Mouse (Mus musculus): Measurements from ENCODE around the gene Krba1. TPM values are rescaled to one million over a fixed set of nuclear protein-coding genes. Genes with fewer than 3 reads are reported as not detected.

Krba1 gene
- total RNA-seq, 1 experiment from 2014 or later = 6.6 TPM

DNA sequence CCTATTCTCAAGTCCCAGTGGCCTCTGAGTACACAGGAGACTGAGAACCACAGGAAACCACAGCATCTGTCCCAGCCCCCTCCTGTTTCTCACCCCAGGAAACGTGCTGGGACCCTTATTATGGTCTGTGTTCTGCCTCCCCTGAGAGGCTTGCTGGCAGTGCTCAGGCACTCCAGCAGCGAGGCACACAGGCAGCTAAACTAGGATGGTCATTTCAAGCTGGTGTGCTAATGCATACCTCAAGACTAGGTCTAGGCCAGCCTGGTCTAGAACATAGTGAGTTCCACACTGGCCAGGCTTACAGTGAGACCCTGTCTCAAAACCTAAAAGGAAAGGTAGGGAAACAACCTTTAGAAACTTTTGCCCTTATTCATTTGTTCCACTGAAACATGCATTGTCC lies 25.3 kb downstream of the Krba1 start:
- peak; percentile 72 for ATAC-seq (replicated peaks; ENCODE audit: low read depth, poor library complexity, severe bottlenecking)

DNA sequence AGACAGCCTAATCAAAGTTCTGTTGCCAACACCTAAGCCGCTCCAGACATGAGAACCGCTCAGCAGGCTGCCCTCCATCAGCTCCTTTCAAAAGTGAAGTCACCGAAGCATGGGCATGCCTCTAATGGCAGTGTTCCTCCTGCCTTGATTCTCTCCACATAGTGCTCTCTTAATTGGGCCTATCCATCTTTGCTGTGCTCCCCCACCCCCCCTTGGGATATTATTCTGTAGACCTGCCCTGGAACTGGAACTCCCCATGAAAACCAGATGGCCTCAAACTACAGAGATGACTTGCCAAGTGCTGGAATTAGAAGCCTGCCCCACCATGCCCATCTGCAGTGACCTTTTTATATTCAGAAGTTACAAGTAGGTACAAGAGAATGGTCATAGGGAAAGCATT lies 27.9 kb downstream of the Krba1 start:
- no peak for ATAC-seq (replicated peaks; ENCODE audit: low read depth, poor library complexity, severe bottlenecking)

DNA sequence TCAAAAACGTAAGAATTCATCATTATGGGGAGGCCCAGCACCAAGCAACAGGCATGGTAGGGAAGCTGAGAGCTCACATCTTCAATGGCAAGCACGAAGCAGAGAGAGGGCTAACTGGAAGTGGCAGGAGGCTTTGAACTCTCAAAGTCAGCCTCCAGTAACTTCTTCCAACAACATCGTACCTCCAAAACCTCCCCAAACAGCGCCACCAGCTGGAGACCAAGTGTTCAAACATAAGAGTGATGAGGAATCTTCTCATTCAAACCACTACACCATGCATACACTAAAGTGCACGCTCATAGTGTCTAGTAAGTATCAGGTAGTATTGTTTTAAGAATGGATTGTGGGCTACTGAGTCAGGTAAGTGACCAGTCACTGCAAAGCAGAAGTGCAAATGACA lies 28.7 kb downstream of the Krba1 start:
- ATAC-seq (replicated peaks; ENCODE audit: low read depth, poor library complexity, severe bottlenecking) = no peak

DNA sequence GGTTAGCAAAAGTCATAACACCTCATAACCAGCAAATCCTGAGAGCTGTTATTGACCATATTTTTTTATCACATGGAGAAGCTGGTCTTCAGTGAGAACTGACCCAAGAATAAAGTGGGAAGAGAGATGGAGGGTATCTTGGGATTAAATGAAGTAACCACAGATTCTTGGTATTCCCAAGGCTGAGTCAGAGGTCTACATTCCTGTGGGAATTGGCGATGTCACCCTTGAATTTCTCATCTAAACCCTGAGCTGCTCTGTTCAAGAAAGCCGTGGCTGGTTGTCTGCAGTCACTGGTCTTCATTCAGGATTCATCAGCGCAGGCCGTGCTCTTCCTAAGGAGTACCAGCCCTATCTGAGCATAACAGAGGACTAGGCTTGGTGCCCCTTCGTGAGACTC lies 31.6 kb downstream of the Krba1 start:
- no peak for ATAC-seq (replicated peaks; ENCODE audit: low read depth, poor library complexity, severe bottlenecking)

DNA sequence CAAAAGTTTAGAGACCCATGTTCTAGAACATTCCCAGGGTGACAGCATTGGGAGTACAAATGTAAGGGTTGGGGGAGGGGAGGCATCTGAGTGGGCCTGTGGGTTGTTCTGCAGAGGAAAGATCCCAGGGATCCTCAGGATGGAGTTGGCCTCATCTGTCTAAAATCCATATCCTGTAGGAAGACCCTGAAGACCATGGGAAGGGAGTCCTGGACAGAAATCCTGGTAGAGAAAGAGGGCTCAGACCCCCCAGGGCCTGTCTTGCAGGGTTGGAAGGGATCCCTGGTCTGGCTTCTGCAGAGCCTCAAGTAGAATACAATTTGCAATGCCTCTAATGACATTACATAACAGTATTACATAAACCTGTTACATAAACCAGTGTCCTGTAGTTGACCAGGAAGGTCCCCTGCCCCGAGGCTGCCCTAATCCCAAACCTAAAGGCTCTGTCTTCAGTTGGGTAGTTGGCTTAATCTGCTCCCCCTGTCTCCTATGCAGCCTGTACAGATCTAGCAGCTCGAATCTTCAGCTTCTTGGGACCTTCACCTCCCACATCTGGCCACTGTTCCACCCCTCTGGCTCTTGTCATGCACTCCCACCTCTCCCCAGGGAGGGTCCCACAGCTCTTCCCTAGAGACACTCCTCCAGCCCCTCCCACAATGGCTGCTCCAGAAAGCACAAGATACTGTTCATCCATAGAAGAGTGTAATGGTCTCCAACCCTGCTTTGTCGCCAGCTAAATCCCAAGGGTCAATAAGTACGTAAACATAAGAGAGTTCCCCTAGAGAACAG lies 33.6 kb downstream of the Krba1 start:
- ATAC-seq (replicated peaks; ENCODE audit: low read depth, poor library complexity, severe bottlenecking) = no peak

DNA sequence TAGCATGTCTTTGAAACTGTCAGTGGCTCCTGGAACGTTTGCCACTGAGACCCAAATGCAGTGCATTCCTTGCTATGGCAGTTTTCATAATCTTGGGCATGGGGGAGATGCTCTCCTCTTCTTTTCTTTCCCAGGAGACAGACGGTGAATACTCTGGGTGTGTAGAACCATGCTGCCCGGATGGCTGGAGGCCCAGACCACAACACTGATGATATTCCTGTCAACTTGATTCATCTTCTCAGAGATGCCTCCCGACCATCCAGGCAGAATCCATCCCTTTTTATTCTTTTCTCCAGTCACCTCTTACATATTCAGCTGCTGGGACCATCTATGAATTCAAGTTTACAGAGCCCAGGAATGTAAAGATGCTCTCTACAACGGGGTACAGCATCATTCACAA lies 35.4 kb downstream of the Krba1 start:
- no peak for ATAC-seq (replicated peaks; ENCODE audit: low read depth, poor library complexity, severe bottlenecking)

DNA sequence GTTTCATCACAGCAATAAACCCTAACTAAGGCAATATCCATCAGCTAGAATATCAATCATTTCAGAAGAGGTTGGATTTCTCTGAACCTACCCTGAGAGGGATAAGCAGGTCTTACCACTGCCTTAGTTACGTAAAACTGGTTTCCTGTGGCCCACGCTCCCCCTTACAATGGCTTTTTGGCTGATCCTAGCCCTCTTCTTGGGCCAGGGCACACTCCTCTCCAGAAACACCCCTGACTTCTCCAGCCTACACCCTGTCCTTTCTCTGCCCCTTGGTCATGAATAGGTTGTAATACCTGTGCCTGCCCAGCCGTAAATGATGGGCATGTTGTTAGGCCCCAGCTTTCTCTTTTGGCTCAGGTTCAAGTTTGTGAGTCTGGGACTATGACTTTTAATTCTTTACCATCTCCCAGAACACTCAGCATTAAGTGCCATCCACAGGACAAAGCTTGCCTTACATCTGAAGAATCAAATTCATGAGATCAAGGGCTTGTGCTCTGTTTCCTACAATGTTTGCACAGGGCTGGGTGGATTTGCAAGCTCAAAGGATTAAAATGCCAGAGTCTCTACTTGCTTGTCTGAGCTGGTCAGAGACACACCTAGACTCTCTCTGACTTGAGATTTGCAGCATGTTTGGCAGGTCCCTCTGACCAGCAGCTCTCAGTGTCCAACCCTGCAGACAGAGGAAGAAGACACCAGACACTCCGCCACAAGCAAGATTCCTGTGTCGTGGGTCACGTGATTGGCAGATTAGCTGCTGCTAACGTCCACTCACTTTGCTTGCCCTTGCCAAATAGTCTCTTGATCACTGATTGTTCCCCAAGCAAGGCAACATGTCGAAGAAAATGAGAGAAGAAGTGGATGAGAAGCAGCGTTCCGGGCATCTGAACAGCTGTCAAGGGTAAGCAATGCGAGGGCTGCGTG lies 37.8 kb downstream of the Krba1 start:
- ATAC-seq (replicated peaks; ENCODE audit: low read depth, poor library complexity, severe bottlenecking) = peak; percentile 39; the same call in 1 of the 2 replicates

DNA sequence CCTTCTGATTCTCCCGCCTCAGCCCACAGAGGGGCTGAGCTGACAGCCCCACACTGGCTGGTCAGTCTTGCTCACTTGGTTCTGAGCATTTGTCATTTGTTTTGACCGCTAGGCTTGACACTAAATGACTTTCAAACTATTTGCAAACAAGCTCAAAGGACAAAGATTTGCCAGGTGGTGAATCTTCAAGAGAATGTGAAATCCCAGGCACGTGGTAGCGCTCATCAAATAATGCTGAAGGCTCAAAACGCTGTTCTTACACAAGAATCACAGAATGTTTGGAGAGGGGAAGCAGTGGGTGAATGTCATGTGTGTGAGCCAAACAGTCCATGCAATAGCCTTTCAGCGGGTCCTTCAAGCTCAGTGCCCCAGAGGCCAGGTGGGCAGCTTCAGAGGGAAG lies 39.3 kb downstream of the Krba1 start:
- ATAC-seq (replicated peaks; ENCODE audit: low read depth, poor library complexity, severe bottlenecking) = no peak

DNA sequence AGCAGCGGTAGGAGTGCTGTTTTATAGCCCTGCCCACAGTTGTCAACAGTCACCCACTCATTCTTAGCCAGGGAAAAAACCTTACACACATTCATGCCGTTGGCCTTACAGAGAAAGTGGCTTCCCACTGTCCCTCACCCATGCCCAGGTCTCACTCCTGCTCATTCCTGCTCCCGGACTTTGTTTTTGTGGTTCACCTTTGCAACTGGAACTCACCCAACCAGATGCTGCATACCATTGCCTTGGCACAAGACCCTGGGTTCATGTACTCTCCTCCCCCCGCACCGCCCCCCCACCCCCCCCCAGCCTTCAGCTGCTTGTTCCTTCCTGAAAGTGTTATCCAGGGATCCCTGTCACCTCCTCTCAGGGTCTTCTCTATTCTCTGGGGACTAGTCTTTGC lies 39.7 kb downstream of the Krba1 start:
- no peak for ATAC-seq (replicated peaks; ENCODE audit: low read depth, poor library complexity, severe bottlenecking)

DNA sequence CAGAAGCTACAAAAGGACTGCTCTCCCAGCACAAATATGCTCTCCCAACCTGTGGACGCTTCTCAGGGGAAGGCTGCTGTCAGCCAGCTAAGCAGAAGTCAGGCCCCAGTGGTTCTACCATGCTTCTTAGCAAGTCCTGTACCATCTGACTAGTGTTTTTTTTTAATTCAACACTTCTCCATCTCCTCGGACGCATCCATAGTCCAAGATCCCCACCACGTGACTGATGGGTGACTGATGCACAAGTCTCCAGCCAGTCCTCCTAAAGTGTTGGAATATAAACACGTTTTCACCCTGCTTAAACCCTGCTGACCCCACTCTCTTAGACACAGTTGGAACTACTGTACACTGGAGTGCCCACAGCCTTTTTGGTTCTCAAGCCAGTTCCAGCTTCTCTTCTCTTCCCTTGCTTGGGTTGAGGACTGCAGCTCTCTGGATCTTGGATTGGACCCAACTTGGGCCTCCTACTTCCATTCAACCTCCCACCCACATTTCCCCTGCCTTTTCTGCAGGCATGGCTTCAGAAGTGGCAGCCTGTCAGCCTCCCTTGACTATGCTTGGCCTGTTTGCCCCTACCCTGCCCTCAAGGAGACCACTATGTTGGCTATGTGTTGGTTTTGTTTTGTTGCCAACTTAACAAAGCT lies 40.4 kb downstream of the Krba1 start:
- ATAC-seq (replicated peaks; ENCODE audit: low read depth, poor library complexity, severe bottlenecking) = no peak

DNA sequence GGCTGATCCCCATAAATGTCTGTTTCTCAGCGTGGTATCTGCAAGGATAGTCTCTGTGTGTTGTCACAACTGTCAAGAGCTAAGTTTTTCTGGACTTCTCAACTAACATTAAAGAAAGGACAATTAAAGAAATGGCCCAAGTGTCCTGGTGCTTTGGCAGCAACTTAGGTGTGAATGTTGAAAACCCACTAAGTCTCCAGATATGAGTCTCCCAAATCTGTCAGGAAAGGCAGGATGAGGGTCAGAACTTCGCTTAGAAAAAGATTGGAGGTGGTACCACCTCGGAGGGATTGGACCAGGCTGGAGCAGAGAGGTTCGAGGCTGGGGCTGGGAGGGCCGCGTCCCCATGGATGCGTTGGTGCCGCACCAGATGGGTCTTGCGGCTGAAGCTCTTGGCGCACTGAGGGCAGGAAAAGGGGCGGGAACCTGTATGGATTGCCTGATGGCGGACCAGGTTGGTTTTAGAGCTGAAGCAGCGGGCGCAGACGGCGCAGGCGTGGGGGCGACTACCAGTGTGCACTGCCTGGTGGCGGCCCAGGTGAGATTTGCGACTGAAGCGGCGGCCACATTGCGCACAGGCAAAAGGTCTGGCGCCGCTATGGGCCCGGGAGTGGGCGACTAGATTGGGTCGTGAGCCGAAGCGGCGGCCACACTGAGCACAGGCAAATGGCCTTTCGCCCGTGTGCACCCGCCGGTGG lies 42.4 kb downstream of the Krba1 start:
- ATAC-seq (replicated peaks; ENCODE audit: low read depth, poor library complexity, severe bottlenecking) = no peak

DNA sequence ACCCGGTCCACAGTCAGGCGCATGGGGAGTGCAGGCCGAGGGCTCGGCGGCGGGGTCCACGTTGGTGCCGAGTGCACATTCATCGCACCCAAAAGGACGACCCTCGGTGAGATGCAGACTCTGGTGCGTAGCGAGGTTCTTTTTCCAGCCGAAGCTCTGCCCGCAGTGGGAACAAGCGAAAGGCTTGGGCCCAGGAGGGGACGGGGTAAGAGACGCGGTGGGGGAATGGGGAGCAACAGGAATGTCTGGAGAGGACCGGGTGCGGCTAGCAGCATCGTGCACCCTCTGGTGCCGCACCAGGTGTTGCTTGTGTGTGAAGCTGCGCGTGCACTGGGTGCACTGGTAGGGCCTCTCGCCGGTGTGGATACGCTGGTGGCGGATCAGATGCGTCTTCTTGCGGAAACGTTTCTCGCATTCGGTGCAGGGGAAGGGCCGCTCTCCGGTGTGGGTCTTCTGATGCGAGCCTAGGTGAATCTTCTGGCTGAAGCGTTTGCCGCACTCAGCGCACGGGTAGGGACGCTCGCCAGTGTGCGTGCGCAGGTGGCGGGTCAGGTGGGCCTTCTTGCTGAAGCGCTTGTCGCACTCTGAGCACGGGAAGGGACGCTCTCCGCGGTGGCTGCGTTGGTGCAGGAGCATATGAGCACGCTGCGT lies 43.2 kb downstream of the Krba1 start:
- no peak for ATAC-seq (replicated peaks; ENCODE audit: low read depth, poor library complexity, severe bottlenecking)

DNA sequence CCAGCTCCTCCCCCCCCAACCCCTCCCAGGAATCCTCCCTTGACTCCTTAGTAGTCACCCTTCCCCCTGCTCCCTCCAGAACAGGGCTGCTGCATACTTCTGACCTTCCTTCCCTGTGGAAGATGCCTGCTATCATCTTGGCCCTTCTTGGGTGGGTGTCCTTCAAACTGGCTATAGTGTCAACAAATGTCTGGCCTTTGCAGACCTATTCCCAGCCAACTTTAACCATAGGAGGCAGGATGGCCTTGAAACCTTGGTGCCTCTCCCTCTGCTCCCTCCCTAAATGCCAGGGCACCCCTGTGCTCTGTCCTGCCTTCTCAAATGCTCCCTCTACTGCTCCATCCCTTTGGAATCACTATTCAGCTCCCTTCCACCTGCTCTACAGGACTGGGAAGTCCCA lies 44.3 kb downstream of the Krba1 start:
- no peak for ATAC-seq (replicated peaks; ENCODE audit: low read depth, poor library complexity, severe bottlenecking)

DNA sequence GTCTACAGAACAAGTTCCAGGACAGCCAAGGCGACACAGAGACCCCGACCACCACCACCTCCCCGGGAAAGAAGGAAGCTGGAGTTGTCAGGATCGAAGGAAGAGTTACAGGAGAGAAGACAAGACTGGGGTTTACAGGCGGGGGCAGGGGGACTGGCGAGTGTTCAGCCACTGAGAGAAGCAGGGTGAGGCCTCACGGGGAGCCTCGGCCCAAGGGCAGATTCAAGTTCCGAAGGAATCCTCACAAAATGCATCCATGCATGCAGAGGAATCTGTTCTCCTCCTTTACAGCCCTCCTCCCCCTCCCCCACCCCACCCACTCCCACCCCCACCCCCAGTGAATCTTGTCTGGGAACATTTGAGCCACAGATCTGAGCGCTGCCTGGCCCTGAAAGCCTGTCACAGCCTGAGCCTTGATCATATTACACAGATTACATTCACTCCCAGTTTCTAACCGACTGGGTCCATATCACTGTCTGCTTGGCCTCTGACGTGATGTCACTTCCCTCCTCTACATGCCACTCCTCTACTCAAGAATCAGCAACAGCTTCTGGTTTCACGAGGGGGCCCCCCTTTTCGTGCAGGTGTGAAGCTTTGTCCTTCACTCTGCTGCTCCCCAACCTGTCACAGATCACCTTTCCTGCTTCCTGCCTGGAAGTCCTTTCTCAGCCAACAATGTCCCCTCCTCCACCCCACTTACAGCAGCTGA lies 45.1 kb downstream of the Krba1 start:
- ATAC-seq (replicated peaks; ENCODE audit: low read depth, poor library complexity, severe bottlenecking) = no peak

DNA sequence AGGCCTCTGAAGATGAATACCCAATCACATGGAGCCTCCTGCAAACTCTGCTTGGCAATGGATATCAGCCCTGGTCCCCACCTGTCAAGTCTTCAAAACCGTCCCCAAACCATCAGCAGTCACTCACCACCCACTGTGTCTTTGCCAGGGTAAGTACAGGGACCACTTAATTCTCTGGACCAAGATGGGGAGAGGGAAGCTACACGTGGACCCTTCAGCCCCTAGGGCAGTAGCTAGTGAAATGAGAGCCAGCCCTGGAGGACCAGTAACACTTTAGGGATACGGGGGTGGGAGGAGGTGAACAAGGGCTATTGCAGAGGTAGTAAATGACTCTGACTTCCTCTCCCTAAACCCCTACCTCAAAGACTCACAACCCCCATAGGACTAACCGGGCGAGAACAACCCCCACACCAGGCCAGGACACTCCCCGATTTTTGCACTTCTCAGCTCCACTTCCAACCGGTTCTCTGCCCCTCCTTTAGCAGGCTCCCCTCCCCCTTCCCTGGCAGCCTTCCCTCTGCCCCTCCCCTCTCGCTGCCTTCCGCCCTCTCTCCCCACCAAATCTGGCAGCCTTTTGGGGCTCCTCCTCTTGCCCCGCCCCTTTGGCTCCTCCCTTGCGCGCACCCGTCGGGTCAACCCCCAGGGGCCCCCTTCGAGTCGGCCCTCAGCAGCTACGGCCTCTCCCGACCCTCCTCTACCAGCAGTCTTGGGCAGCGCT lies 48.4 kb downstream of the Krba1 start:
- peak; percentile 80 for ATAC-seq (replicated peaks; ENCODE audit: low read depth, poor library complexity, severe bottlenecking)

DNA sequence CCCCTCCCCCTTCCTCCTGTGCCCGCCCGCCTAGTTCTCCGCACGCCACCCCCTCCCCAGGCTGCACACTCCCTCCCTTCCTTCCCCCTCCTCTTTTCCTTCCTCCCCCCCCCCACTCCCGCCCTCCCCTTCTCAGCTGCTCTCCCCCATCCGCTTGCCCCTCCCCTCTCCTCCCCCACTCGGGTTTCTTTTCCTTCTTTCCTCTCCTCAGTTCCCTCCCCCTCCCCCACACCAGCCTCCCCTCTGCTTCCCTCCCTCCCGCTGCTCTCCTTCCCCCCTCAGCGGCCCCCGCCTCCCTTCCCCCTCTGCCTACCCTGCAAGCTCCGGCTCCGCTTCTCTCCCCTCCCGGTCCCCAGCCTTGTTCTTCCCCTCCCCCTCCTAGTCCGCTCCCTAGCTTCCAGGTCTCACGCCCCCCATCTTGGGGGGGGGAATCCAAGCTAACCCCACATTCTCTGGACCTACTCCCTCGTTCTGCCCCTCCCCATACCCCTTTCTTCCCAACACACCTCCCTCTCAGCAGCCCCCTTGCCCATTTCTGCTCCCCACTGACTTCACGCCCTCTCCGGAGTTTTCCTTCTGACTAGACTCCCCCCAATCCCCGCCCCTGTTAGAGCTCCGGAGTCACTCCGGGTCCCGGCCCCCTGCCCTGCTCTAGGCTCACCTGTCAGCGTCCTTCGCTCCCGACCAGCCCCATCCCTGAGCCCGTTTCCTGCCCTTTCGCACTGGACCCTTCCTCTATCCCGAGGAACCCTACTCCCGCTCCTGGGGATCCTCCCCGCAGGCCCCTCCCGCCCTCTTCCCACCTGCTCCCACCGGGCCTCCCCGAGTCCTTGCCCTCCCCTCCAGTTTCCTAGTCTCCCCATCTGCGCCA lies 49.2 kb downstream of the Krba1 start:
- peak; percentile 14 for ATAC-seq (replicated peaks; ENCODE audit: low read depth, poor library complexity, severe bottlenecking)

All from common myeloid progenitor, adult 5-6 weeks (primary cell).